Mouse (Mus musculus): ENCODE data around the gene Lgals3bp.
A peak's percentile ranks its signal among the peaks of the same experiment; 100 is the strongest.

The Lgals3bp gene

DNA sequence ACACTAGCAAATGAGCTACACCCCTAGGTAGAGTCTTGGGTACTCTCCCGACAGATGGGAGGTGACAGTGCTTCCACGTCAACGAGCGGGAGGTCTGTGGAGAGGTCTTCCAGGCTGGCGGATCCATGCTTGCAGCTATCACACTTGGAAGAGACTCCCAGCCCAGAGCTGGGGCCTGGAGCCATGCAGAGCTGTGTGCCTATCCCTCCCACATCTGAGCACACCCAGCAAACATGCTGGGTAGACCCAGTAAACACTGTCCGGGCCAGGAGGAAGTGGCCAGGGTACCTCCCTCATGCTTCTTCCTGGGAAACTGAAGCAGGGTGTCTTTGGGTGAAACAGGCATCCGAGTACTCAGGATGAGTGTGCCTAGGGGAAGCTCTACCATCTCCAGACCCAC, 41.4 kb downstream of the Lgals3bp start:
- no peak for DNase-seq

DNA sequence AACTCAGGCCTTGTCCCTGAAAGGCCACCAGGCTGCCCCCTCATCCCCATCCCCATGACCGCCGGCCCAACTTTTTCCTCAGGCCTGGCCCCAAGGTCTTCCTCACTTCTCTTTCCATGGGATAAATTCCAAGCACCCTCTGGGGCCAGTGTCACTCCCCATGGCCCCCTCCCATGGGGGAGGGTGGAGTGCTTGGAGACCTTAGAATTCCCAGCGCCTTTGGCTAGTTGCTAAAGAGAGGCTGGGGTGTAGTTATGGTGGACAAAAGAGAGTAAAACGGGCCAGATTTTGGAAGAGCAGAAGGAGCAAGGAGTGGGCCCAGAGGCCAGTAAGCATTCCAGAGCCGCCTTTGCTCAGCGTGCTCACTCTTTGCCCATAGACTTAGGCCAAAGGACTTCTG, 46.3 kb downstream of the Lgals3bp start, which contains the start of gene Timp2:
Gene Timp2 (minus strand): TSS at position 101 of the 400 bp plus-strand sequence.
- no peak for DNase-seq

DNA sequence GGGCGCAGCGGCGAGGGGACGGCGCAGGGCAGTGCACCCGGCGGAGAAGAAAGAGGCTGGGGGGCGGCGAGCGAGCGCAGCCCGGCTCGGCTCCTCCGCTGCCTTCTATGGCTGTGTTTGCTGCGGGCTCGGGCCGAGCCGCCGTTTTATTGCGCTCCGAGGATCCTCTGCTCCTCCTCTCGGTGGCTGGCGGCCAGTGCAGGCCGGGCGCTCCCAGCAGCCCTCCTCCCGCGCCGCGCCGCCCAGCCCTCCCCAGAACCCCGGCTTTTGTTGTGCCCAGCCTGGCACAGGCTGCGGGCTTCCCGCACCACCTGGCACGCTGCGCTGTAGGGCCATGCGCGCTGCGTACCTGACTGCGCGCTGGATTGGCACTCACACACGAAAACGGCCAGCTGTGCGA, 46.7 kb downstream of the Lgals3bp start:
- DNase-seq = peak; percentile 72

DNA sequence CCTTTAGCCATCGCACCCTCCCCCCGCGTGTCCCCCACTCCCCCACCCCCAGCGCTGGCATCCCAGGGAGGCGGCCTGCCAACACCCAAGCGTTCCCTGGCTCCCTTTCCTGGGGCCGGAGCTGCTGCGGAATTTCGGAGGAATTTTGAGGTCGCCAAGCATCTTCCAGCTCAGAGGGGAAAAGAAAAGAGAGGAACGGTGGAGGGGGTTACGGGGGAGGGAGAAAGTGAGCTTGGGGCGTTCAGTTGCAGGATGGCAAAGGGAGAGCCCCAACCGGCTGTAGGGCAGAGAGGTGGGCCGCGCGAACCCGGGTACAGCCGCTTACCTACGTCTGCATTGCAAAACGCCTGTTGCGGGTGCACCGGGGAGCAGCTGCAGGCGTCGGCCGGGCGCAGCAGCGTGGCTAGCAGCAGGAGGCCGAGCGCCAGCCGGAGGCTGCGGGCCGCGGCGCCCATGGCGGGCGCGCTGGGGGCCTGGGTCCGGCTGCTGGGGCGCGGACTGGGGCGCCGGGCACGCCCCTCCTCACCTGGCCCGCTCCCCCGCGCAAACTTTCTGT, 47.2 kb downstream of the Lgals3bp start:
- DNase-seq = no peak

DNA sequence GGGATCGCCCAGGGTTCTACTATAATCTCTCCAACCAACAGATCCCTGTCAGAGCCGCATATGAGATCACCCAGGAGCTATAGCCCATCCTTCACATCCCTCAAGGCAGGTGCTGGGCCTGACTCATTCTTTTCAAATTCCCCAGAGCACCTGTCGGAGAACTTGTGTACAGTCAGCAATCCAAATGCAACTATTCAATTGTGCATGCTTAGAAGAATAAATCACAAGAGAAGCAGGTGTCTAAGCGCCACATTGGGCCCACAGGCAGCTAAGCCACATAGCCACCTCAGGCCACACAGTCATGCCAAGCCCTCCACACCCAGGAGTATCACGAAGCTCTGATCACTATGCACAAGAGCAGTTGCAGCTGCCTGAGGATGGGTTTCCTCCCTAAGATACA, 52.4 kb downstream of the Lgals3bp start:
- no peak for DNase-seq

DNA sequence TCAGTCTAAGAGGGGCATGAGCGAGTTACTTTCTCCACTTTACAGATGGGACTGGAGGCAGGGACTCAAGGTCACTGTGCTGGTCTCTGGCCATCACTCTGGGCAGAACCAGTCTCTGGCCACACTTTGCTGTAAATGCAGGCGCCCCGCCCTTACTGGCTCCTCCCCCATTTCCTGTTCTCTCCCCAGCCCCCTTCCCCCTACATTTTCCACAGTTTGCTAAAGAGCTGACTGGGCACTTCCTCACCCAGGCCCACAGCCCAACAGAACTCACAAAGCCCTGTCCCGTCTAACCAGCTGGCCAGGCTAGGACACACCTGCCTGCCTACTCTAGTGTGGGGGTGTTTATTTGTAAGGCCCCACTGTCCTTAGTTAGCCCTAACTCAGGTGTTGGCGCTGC, 53.0 kb downstream of the Lgals3bp start:
- DNase-seq = peak; percentile 56

DNA sequence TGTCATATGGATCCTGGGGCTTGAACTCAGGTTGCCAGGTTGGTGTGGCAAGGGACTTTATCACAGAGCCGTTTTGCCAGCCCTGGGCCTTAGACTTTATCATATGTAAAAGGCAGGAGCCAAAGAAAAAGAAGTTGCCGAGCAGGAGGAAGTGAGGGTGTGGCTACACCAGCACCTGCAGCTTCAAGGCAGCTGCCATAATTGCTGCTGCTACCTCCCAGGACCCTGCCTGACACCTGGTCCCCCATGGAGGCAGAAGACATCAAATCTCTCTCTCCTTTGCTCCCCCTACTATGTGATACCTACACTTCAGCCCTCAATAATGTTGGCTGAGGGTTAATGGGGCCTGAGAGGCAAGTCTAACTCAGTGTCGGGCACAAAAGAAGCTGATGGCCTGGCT, 53.5 kb downstream of the Lgals3bp start:
- no peak for DNase-seq

DNA sequence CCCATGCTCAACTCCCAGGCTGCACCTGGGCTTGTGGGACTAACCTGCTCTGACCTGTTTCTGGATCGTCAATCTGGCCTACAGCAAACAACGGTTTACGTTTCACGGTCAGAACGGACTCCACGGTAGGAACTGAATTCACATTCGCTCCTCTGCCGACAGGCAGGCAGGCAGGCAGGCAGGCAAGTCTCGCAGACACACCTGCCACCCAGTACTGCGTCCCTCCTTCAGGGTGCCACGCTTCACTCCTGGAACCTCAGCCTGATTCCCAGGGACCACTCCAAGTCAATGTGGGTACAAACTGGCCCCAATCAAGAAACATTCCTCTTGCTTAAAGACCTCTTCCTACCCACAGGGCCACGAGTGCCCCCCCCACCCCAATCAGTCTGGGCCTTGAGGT, 54.0 kb downstream of the Lgals3bp start:
- no peak for DNase-seq

DNA sequence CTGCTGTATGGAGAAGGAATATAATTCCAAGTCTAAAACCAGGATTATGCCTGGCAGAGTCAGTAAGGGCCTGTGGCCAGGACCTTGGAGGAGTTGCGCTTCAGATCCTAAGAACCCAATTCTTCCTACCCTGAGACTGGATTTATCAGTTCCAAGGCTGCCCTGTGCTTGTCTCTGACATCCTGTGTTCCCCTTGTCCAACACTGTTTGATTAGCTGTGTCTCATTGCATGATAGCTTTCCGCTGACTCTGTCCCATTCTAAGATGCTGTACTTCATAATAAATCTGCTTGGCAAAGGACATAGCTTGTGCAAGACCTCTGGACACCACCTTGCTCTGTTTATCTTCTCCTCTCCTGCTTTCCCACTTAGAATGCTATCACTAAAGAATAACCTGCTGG, 54.5 kb downstream of the Lgals3bp start:
- no peak for DNase-seq

DNA sequence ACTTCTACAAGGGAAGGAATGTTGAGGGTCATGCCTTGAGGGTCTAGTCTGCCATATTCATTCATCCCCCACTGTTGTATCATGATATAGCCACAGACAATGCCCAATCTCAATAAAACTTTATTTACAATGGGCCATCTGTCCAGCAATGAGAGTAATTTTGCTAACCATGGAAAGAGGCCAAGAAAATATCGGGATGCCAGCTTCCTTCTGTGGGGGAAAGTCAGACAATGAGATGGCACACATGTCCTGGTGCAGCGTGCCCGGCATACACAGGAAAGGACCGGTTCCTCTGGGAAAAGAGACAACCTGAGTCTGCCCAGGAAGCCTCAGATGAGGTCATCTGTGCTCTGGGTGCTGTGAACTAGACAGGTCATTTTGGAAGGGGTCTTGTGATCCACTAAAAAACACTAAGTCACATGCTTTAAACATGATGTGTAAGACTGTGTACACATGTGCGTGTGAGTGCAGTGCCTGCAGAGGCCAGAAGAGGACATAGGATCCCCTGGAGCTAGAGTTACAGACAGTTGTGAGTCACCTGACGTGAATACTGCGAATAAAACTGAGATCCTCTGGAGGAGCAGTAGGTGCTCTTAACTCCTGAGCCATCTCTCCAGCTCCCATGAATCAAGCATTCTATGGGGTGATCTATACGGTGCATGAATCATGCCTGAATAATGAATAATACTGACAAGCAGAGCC, 55.3 kb downstream of the Lgals3bp start:
- no peak for DNase-seq

DNA sequence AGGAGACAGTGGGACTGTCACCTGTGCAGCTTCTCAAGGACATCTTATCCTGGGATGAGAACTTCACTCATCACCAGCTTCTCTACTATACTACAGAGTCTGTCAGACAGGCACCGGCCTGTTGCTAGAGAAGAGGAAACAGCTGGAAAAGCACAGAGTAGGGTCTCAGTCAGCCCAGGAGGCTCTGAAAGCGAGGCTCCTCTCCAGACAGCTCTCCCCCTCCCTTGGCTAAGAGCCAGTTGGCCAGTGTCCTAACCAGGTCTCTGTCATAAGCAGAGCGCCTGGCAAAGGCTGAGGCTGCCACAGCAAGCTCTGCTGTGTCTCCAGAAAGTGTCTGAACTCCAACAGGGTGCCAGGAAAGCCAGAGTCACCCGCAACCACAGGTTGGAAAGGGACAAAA, 56.2 kb downstream of the Lgals3bp start:
- DNase-seq = peak; percentile 42

DNA sequence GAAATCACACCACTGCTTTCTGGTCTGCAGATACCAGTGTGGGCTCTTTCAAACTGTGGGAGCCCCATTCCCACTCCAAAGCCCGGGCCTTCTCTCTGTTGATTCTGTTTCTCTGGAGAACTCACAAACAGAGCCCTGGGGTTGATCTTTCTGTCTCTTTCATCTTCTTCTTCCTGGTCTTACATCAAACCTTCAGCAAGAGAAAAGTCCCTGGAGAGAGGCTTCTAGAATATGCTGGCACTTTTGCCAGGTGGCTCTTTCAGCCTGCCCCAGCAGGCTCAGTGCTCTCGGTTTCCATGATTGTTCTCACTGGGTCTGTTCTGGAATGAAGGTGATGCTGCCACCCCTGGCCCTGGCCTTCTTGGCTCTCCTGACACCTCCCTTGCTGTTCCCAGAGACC, 58.3 kb downstream of the Lgals3bp start:
- DNase-seq = no peak

Data from liver (tissue).